Mouse (Mus musculus): ENCODE measurements around the gene Slc47a1.

DNA sequence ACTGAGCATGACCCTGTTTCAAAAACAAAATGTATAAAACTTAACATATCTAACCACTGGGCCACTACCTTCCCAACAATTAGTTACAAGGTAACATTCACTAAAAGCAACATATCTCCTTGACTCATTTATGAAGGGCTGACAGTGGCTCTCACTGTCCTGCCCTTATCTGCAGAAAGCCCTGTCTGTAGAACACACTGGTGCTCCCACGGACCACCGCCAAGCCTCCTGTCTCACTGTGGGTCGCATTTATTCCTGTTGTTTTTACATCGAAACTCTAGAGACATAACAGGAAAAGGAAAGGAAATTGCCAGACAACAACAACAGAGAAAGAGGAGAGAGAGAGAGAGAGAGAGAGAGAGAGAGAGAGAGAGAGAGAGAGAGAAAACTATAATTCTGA, 36.9 kb downstream of the Slc47a1 start:
- TF ChIP-seq ZC3H11A (IDR thresholded peaks at IDR 0.05; ENCODE audit: borderline replicate concordance, low read depth, low read length) (no peak), ZNF384 (IDR thresholded peaks at IDR 0.05; ENCODE audit: low read depth, low read length) (no peak), HCFC1 (IDR thresholded peaks at IDR 0.05; ENCODE audit: borderline replicate concordance, insufficient read depth, low read length) (no peak)
